Mouse (Mus musculus) C2C12 (cell line): ENCODE results near the gene Sun5.

Source experiments
- CEBPB ChIP-seq: IDR thresholded peaks from one replicate; pipeline ENCODE4 v1.6.1; 2011; ENCODE audit warnings: low read depth, mild to moderate bottlenecking, control low read depth, moderate library complexity
- CTCF ChIP-seq: IDR thresholded peaks from one replicate; pipeline ENCODE4 v1.5.1; 2011; ENCODE audit not compliant: control insufficient read depth, insufficient read depth, insufficient read length
- MYOG ChIP-seq: IDR thresholded peaks from one replicate; pipeline ENCODE4 v1.6.1; 2011; ENCODE audit not compliant: control insufficient read depth, insufficient read length; ENCODE audit errors: extremely low read depth
- USF1 ChIP-seq: IDR thresholded peaks from one replicate; pipeline ENCODE4 v1.6.1; 2011; ENCODE audit warnings: low read depth, mild to moderate bottlenecking, control low read depth, moderate library complexity

- TF ChIP-seq USF1 (no peak), CTCF (no peak), MYOG (no peak), CEBPB (no peak)
These were observed 46.3 kb downstream of the Sun5 start for GRCm38 (mm10) chr2:153824593-153824992.
